Mouse (Mus musculus): ENCODE measurements around the gene Olfr823.

DNA sequence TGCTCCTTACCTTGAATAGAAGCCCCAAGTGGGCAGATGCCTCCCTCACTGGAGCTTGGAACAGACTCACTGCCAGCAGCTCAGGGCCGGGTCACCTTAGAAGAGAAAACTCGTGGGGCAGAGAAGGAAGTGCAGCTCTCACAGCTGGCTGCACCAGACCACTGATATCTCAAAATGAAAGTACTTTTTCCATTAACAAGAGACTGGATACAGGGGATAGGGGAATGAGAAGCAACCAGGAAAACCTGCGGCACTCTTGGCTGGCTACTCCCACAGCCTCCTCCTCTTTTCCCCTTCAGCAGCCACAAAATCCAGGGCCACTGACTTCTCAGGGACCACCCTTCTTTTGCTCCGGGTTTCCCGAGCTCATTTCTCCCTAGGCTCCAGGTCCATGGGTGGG is 28.9 kb upstream of the Olfr823 start:
- TF ChIP-seq POLR2A (IDR thresholded peaks at IDR 0.05; ENCODE audit: insufficient read length, low read depth) (no peak), MYOD1 (IDR thresholded peaks at IDR 0.05; ENCODE audit: control insufficient read depth in 1 of 3, insufficient read length in 2 of 3, low read depth in 2 of 3) (no peak)

All from myocyte (in vitro differentiated cells).